Mouse (Mus musculus): ENCODE results near the gene Stard13.

Gene Stard13

GRCm38 (mm10) chr5:151181288-151181687 lies 52.3 kb downstream of the Stard13 start:
- no peak for DNase-seq (ENCODE audit: low read depth, low spot score)

- no peak for DNase-seq (ENCODE audit: low read depth, low spot score)
These were observed 53.4 kb downstream of the Stard13 start for GRCm38 (mm10) chr5:151180176-151180785.

GRCm38 (mm10) chr5:151177171-151177570 lies 56.5 kb downstream of the Stard13 start:
- DNase-seq (ENCODE audit: low read depth, low spot score): no peak

GRCm38 (mm10) chr5:151175897-151176313 lies 57.7 kb downstream of the Stard13 start:
- DNase-seq (ENCODE audit: low read depth, low spot score): no peak

GRCm38 (mm10) chr5:151174485-151175460 lies 58.9 kb downstream of the Stard13 start:
- no peak for DNase-seq (ENCODE audit: low read depth, low spot score)

GRCm38 (mm10) chr5:151173774-151174173 lies 59.9 kb downstream of the Stard13 start:
- DNase-seq (ENCODE audit: low read depth, low spot score): no peak

GRCm38 (mm10) chr5:151170168-151170750 lies 63.4 kb downstream of the Stard13 start:
- no peak for DNase-seq (ENCODE audit: low read depth, low spot score)

- DNase-seq (ENCODE audit: low read depth, low spot score): no peak
These were observed 65.4 kb downstream of the Stard13 start for GRCm38 (mm10) chr5:151168191-151168590.

- DNase-seq (ENCODE audit: low read depth, low spot score): no peak
These were observed 66.0 kb downstream of the Stard13 start for GRCm38 (mm10) chr5:151167641-151168040.

- no peak for DNase-seq (ENCODE audit: low read depth, low spot score)
These were observed 67.4 kb downstream of the Stard13 start for GRCm38 (mm10) chr5:151166266-151166665.

- DNase-seq (ENCODE audit: low read depth, low spot score): no peak
These were observed 68.1 kb downstream of the Stard13 start for GRCm38 (mm10) chr5:151165381-151166016.

GRCm38 (mm10) chr5:151164815-151165214 lies 68.8 kb downstream of the Stard13 start:
- DNase-seq (ENCODE audit: low read depth, low spot score): no peak

- DNase-seq (ENCODE audit: low read depth, low spot score): no peak
These were observed 71.0 kb downstream of the Stard13 start for GRCm38 (mm10) chr5:151162642-151163041.

- no peak for DNase-seq (ENCODE audit: low read depth, low spot score)
These were observed 78.4 kb downstream of the Stard13 start for GRCm38 (mm10) chr5:151155247-151155646.

GRCm38 (mm10) chr5:151154780-151155179 lies 78.9 kb downstream of the Stard13 start:
- DNase-seq (ENCODE audit: low read depth, low spot score): no peak

- no peak for DNase-seq (ENCODE audit: low read depth, low spot score)
These were observed 79.6 kb downstream of the Stard13 start for GRCm38 (mm10) chr5:151154030-151154429.

GRCm38 (mm10) chr5:151151549-151151948 lies 82.1 kb downstream of the Stard13 start:
- peak; percentile 12 for DNase-seq (ENCODE audit: low read depth, low spot score)

GRCm38 (mm10) chr5:151149509-151149908 lies 84.1 kb downstream of the Stard13 start:
- no peak for DNase-seq (ENCODE audit: low read depth, low spot score)

GRCm38 (mm10) chr5:151148079-151148478 lies 85.6 kb downstream of the Stard13 start:
- DNase-seq (ENCODE audit: low read depth, low spot score): no peak

GRCm38 (mm10) chr5:151145807-151146206 lies 87.8 kb downstream of the Stard13 start:
- DNase-seq (ENCODE audit: low read depth, low spot score): no peak

- DNase-seq (ENCODE audit: low read depth, low spot score): no peak
These were observed 89.7 kb downstream of the Stard13 start for GRCm38 (mm10) chr5:151143955-151144354.

Measured in brain, embryonic 18.5 days (tissue).